Mouse (Mus musculus) right cerebral cortex, postnatal 10 days (tissue): ENCODE measurements at regions not wholly inside any gene's neighbourhood (a gene's known extent, or its start where the extent isn't known, plus 50 kb on each side); places are given as distances from the start of the nearest gene placed in this dataset.

Source experiments
- DNase-seq, 2 experiments: peaks; one replicate each; pipeline ENCODE4 v3.0.0; 2021; ENCODE audit warnings: low spot score in 2 of 2

DNA sequence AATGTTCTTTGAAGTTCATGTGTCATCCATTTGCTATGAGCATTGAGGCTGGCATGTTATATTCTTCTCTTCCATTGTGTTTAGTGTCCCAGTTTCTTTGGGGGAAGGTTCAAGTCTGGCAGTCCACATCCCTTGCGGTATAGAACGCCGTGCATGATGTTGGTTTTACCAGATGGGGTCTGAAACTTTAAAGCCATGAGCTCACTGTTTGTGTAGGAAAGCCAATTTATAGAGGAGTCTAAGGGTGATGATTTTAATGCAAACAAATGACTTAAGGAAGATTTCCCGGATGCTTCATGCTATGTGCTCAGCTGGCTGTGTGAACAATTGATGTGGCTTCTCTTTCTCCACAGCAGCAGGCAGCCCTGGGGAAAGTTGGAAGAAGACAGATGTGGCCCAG is 104.0 kb upstream of the Hey2 start:
- DNase-seq = no peak

DNA sequence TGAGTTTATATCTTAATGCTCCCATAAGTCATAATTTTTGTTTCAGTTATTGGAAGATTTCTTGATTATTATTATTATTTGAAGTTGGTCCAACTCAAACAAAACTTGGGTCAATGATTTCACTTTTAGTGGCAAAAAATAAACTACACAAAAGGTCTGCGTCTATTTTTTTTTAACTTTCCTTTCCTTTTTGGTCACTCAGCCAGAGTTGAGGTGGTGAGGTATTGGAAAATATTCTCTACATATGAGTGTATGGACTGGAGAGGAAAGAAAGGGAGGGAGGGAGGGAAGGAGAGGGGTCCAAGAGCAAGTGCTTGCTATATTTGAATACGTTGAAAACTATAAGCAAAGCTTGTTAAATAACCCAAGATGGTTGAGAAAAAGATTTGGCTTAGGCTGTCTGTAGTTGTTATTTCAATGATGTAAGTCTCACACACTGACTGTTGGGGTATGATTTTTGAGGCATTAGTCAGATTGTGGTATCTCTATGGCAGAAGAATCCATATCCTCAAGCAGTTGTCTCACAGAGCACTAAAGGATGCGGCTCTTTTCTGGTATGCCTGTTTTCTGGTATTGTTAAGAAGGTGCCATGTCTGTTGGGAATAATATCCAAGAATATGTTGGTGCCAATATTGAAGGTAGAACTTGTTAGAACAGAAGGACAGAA is 75.9 kb upstream of the Hey2 start:
- DNase-seq = no peak

DNA sequence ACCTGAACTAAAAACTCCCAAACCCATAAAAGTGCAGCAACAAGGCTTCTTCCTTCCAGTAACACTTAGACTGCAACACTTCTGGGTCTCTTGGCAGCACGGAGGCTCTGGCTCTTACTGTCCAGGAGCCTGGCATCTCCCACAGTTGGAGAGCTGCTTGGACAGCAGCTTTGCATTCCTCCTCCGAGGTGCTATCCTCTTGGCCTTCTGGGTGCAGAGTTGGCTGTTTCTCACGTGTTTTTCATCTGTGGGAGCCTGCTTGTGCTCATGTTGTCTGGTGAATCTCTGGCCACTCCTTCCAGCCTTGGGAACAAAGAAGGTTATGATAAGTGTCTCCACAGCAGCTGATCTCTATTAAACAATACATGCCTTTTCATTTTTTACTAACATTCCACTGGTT is 51.2 kb upstream of the Hey2 start:
- DNase-seq = no peak
